Mouse (Mus musculus): Measurements from ENCODE around the gene Cnn1. TPM values are rescaled to one million over a fixed set of nuclear protein-coding genes. Genes with fewer than 3 reads are reported as not detected.

Cnn1 gene
- total and polyA plus RNA-seq, 3 experiments, result not detected

GRCm38 (mm10) chr9:22056303-22056910, 42.6 kb upstream of the Cnn1 start:
- H3K36me3 ChIP-seq (replicated peaks in 1 of 2; ENCODE audit: control insufficient read depth in 1 of 2, insufficient read depth in 1 of 2, low read length in 1 of 2), result peaks cover 37 to 63% of the 10 kb centered on the region in 2 experiments
- no peak overlapping the region for H3K4me2 ChIP-seq (ENCODE audit: insufficient read depth, low read depth, poor library complexity, severe bottlenecking)
- no peaks in the 10 kb centered on the region for H3K79me2 ChIP-seq (replicated peaks; ENCODE audit: control insufficient read depth, extremely low read depth, insufficient read depth, poor library complexity, severe bottlenecking)
- no peaks in the 10 kb centered on the region for H3K9me3 ChIP-seq (replicated peaks; ENCODE audit: low read length)
- TF ChIP-seq TBP (conservative IDR thresholded peaks at IDR 0.05; ENCODE audit: low read depth, low read length) (no peak), SIN3A (IDR thresholded peaks at IDR 0.05; ENCODE audit: low read length) (no peak), EP300 (IDR thresholded peaks at IDR 0.05; ENCODE audit: low read length) (no peak), MAZ (IDR thresholded peaks at IDR 0.05; ENCODE audit: low read depth, low read length) (no peak), RAD21 (IDR thresholded peaks at IDR 0.05; ENCODE audit: low read depth, low read length) (no peak), CTCF (conservative IDR thresholded peaks at IDR 0.05 in 1 of 2, IDR thresholded peaks at IDR 0.05 in 1 of 2; ENCODE audit: low read depth in 2 of 2, low read length in 2 of 2) (no peak), MXI1 (IDR thresholded peaks at IDR 0.05; ENCODE audit: low read depth, low read length) (no peak), MEF2A (IDR thresholded peaks at IDR 0.05; ENCODE audit: borderline replicate concordance, low read depth, low read length) (no peak), BHLHE40 (IDR thresholded peaks at IDR 0.05; ENCODE audit: low read depth, low read length) (no peak), USF2 (conservative IDR thresholded peaks at IDR 0.05; ENCODE audit: low read depth, low read length) (no peak), TCF12 (IDR thresholded peaks at IDR 0.05; ENCODE audit: low read depth, low read length) (no peak), USF1 (IDR thresholded peaks at IDR 0.05; ENCODE audit: low read depth, low read length) (no peak)
- in situ Hi-C loops (cut with MboI; ENCODE audit: low pct_ligation_motif_present, low pct_unique_long_range_greater_than_20kb, low sequenced_read_pairs), result no loop called here
- no peaks in the 10 kb centered on the region for H3K27me3 ChIP-seq (replicated peaks)
- no peak for DNase-seq (ENCODE audit: extremely low read depth)
- dilution Hi-C loops (cut with MboI; ENCODE audit: extremely low pct_ligation_motif_present, extremely low pct_unique_long_range_greater_than_20kb, low sequenced_read_pairs), result no loop called here
- H3K4me3 ChIP-seq (replicated peaks in 1 of 3; ENCODE audit: low read depth in 2 of 3, low read length in 2 of 3, poor library complexity in 1 of 3), result no peak overlapping the region
- H3K27ac ChIP-seq (ENCODE audit: insufficient read depth, low read depth), result no peak overlapping the region
- H3K4me1 ChIP-seq (ENCODE audit: control insufficient read depth in 1 of 2, insufficient read depth in 2 of 2), result no peaks in the 10 kb centered on the region
- H3K9ac ChIP-seq (ENCODE audit: insufficient read depth, low read depth), result no peak overlapping the region

DNA sequence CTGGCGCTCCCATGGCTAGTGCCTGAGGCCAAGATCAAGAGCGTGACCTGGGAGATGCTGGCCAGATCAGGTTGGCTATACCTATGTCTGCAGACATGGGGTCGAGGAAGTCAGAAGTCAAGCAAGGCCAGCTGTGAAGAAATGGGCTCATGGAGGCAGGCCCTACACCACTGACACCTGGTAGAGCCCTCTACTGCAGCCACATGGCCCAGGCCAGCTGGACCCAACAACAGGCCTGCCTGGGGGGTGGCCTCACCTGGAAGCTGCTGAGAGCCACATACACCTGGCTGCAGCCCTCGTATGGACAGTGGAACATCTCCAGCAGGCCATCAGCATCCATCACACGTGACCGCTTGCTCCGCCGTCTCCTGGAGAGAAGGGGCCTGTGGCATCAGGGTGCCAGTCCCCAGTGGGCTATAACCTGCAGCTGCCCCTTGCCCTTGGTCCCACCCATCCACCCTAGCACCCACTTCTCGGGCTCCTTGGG, 41.9 kb upstream of the Cnn1 start:
- Histone ChIP-seq H3K4me3 (replicated peaks in 1 of 3; ENCODE audit: low read depth in 2 of 3, low read length in 2 of 3, poor library complexity in 1 of 3) (no peak overlapping the region), H3K27me3 (replicated peaks) (no peaks in the 10 kb centered on the region), H3K36me3 (replicated peaks in 1 of 2; ENCODE audit: control insufficient read depth in 1 of 2, insufficient read depth in 1 of 2, low read length in 1 of 2) (peaks cover 42 to 68% of the 10 kb centered on the region in 2 experiments), H3K9ac (ENCODE audit: insufficient read depth, low read depth) (no peak overlapping the region), H3K4me1 (ENCODE audit: control insufficient read depth in 1 of 2, insufficient read depth in 2 of 2) (no peaks in the 10 kb centered on the region), H3K9me3 (replicated peaks; ENCODE audit: low read length) (no peaks in the 10 kb centered on the region), H3K4me2 (ENCODE audit: insufficient read depth, low read depth, poor library complexity, severe bottlenecking) (no peak overlapping the region), H3K79me2 (replicated peaks; ENCODE audit: control insufficient read depth, extremely low read depth, insufficient read depth, poor library complexity, severe bottlenecking) (no peaks in the 10 kb centered on the region), H3K27ac (ENCODE audit: insufficient read depth, low read depth) (no peak overlapping the region)
- no peak for TF ChIP-seq ZMIZ1 (IDR thresholded peaks at IDR 0.05; ENCODE audit: low read depth, low read length)
- TF ChIP-seq TBP (conservative IDR thresholded peaks at IDR 0.05; ENCODE audit: low read depth, low read length), result no peak
- TF ChIP-seq ELF1 (IDR thresholded peaks at IDR 0.05; ENCODE audit: low read depth, low read length), result no peak
- TF ChIP-seq UBTF (IDR thresholded peaks at IDR 0.05; ENCODE audit: low read depth, low read length), result no peak
- TF ChIP-seq MAFK (IDR thresholded peaks at IDR 0.05; ENCODE audit: insufficient replicate concordance, low read length), result no peak
- TF ChIP-seq MYC (IDR thresholded peaks at IDR 0.05; ENCODE audit: low read depth, low read length), result no peak
- no peak for TF ChIP-seq POLR2AphosphoS2 (IDR thresholded peaks at IDR 0.05; ENCODE audit: low read depth, low read length)
- no peak for TF ChIP-seq MAZ (IDR thresholded peaks at IDR 0.05; ENCODE audit: low read depth, low read length)
- TF ChIP-seq USF2 (conservative IDR thresholded peaks at IDR 0.05; ENCODE audit: low read depth, low read length), result no peak
- TF ChIP-seq RCOR1 (conservative IDR thresholded peaks at IDR 0.05; ENCODE audit: low read depth, low read length), result no peak
- TF ChIP-seq BHLHE40 (IDR thresholded peaks at IDR 0.05; ENCODE audit: low read depth, low read length), result no peak
- no peak for TF ChIP-seq ZKSCAN1 (IDR thresholded peaks at IDR 0.05; ENCODE audit: borderline replicate concordance, low read depth, low read length)
- no peak for TF ChIP-seq PAX5 (IDR thresholded peaks at IDR 0.05; ENCODE audit: low read length)
- TF ChIP-seq NELFE (IDR thresholded peaks at IDR 0.05; ENCODE audit: low read depth, low read length), result no peak
- TF ChIP-seq NRF1 (IDR thresholded peaks at IDR 0.05; ENCODE audit: low read depth, low read length), result no peak
- no peak for DNase-seq (ENCODE audit: extremely low read depth)
- in situ Hi-C loops (cut with MboI; ENCODE audit: low pct_ligation_motif_present, low pct_unique_long_range_greater_than_20kb, low sequenced_read_pairs) (no loop called here), dilution Hi-C loops (cut with MboI; ENCODE audit: extremely low pct_ligation_motif_present, extremely low pct_unique_long_range_greater_than_20kb, low sequenced_read_pairs) (no loop called here)

All from CH12.LX (cell line).